Mouse (Mus musculus) small intestine, adult 2 months (tissue): Measurements from ENCODE around the gene Ptpn21.

ENCODE experiments used
- CTCF ChIP-seq: fragments of 200-500 bp; IDR thresholded peaks from 2 replicates; pipeline ENCODE4 v1.5.1; 2012; ENCODE audit warnings: low read depth, mild to moderate bottlenecking, control low read depth, inconsistent platforms, low read length, moderate library complexity, mixed read lengths; ENCODE audit not compliant: insufficient replicate concordance, insufficient read length; ENCODE audit errors: extremely low read depth
- POLR2A ChIP-seq: fragments of 200-500 bp; IDR thresholded peaks from 2 replicates; pipeline ENCODE4 v1.6.1; 2012; ENCODE audit warnings: low read depth, mild to moderate bottlenecking, control low read depth, inconsistent platforms, low read length, moderate library complexity

DNA sequence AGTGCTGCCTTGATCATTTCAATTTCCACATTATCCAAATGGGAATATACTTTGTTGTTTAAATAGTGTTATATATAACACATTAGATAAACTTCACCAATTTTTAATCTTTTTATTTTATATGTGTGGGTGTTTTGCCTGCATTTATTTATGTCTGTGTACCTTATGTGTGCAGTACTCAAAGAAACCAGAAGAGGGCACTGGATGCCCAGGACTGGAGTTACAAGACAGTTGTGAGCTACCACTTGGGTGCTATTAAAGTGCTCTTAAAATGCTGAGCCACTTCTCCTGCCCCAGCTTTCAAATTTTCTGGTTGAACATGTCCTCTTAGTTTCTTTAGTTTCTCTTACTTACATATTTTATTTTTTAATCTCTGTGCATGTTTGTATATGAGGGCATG is 92.4 kb downstream of the Ptpn21 start:
- TF ChIP-seq CTCF (no peak), POLR2A (no peak)
